Mouse (Mus musculus): ENCODE data around the gene Ksr1.

- TF ChIP-seq POLR2A (IDR thresholded peaks at IDR 0.05; ENCODE audit: borderline replicate concordance, extremely low read depth, insufficient read depth, insufficient read length, poor library complexity, severe bottlenecking) (no peak), CTCF (IDR thresholded peaks at IDR 0.05; ENCODE audit: borderline replicate concordance, extremely low read depth, insufficient read depth, insufficient read length) (no peak)
Measured at GRCm38 (mm10) chr11:78968121-78968520, 178.1 kb downstream of the Ksr1 start.

Data from brain, embryonic 14.5 days (tissue).